Mouse (Mus musculus) layer of hippocampus, adult 9-11 months (tissue): ENCODE measurements around the gene Cyp2b10.
"Not testable (repeated sequence)": the region's sequence is repeated elsewhere in the genome, so short reads cannot be mapped to it uniquely, and the experiment has no call there.

Experiments used
- DNase-seq: peaks from one replicate; pipeline ENCODE4 v3.0.0; 2022

Gene Cyp2b10

DNA sequence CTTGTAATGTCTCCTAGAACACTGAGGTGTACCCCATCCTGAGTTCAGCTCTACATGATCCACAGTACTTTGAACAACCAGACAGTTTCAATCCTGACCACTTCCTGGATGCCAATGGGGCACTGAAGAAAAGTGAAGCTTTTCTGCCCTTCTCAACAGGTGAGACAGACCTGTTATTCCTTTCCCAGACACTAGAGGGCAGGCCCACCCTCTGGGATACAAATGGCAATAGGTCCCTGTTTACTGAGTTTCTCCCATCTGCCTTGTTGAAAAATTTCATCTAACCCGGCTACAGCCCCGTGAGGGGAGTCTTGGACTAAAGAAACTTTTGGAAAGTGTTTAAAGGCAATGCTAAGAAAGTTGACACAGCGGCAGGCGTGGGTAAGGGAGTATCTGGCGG lies 19.9 kb downstream of the Cyp2b10 start:
- not testable (repeated sequence) for DNase-seq

DNA sequence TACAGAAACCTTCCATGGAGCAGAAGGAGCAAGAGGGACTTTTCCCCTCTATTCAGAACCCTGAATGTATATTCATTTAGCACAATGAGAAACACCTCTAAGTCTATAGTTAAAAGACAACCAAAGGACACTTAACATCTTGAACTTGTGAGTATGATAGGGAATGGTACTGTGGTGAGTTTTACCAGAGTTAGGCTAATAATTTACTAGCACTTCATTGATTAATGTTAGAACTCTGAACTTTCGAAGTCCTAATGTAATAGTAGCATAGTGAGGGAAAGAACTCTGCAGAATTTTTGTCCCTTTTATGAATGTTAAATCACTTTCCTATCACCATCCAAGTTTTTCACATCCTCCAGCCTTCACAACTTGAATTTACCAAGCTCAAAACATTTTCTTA lies 22.0 kb downstream of the Cyp2b10 start:
- no peak for DNase-seq

DNA sequence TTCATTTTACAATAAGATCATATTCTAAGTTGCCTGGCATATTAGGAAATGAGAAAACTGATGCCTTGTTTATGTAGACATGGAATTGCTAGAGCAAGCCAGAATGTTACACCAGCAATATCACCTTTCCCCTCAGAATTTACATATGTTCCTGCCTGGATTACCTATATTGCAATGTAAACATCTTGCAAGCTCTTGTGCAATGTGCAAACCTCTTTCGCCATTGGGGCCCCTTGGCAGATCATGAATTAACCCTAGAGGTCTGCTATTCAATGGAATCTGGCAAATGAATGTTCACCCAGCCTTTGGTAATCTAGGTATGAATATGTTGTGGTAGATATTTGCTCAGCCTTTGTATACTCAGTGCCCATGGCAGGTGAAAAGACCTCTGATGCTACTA lies 47.9 kb downstream of the Cyp2b10 start:
- DNase-seq = no peak
